Mouse (Mus musculus): Measurements from ENCODE around the gene Alyref. TPM values are rescaled to one million over a fixed set of nuclear protein-coding genes. Genes with fewer than 3 reads are reported as not detected.
"Not testable (repeated sequence)": the region's sequence is repeated elsewhere in the genome, so short reads cannot be mapped to it uniquely, and the experiment has no call there.

Alyref gene
- total RNA-seq, 2 experiments from 2014 or later, result 60.5 to 70.0 TPM

DNA sequence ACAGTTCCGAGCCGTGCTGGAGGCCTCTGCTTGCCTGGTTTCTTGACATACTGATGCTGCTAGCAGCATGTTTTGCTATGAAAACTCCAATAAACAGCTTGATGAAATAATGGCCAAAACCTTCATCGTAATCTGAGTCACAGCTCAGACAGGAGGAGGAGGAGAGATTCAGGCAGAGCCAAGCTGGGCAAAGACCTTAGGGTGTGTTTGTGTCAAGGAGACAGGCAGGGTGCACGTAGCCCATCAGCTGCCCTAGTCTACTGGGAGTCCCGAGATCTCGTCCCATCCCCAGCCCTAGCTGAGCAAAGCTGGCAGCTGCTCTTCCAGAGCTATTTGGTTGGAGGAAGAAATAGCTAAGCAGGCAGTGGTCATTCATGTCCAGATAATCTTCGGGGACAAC, 7.5 kb upstream of the Alyref start:
- DNase-seq (ENCODE audit: low spot score in 2 of 2), result no peak

GRCm38 (mm10) chr11:120603545-120603944, 5.4 kb upstream of the Alyref start:
- no peak for DNase-seq (ENCODE audit: low spot score in 2 of 2)

- no peak for DNase-seq (ENCODE audit: low spot score in 2 of 2)
Measured at GRCm38 (mm10) chr11:120600716-120601115, 2.6 kb upstream of the Alyref start.

GRCm38 (mm10) chr11:120598990-120599549, 905 bp upstream of the Alyref start:
- no peak for DNase-seq (ENCODE audit: low spot score in 2 of 2)

DNA sequence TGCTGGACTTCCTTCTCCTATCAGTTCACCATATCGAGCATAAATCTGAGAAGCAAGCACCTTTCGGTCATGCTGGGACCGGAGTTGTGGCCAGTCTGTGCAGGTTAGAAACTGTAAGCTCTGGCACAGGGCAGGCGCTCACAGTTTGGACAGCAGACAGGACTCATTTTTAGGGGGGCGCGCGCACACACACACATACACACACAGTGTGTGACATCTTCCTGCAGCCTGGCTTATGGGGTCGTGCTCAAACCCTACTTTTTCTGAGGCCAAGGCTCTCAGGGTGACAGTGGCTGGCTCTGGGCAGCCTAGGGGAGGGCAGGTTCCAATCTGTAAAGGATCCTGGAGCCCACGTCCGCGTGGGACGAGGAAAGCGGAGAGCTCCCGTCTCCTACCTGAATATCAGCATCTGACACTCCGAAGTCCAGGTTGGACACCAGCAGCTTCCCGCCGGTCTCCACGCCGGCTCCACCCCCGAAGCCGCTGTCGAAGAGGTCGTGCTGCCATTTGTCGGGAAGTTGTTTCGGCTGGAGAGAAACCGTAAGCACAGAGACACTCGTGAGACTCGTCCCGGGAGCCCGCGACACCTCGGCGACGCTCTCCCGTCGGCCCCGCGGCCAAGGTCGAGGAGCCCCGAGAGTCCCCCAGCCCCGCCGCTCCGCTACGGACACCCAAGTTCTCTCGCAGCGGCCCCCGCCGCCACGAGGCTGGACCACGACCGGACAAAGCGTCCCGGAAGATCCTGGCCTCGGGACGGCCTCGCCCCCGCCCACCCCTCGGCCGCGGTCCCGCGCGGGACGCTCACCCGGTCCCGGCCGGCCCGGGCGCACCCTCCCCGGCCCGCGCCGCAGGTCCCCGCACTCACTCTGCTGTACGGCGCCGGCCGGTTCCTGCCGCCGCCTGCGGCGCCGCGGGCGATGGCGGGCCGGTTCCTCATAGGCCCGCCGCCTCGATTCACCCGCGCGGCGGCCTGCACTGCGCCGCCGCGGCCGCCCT, 627 bp downstream of the Alyref start:
- no peak for DNase-seq (ENCODE audit: low spot score in 2 of 2)

- DNase-seq (ENCODE audit: low spot score in 2 of 2), result no peak
Measured at GRCm38 (mm10) chr11:120588531-120588930, 9.6 kb downstream of the Alyref start.

DNA sequence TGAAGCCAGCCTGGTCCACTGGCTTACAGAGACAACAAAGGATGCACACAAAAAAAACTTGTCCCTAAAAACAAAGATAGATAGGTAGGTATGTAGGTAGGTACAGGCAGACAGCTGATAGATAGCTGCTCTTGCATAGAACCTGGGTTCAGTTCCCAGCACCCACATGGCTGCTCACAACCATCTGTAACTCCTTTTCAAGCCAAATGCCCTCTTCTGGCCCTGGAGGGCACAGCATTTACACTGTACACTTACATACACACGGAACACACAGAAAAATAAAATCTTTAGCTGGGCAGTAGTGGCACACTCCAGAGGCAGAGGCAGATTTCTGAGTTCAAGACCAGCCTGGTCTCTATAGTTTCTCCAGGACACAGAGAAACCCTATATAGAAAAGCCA, 14.2 kb downstream of the Alyref start:
- no peak for DNase-seq (ENCODE audit: low spot score in 2 of 2)

GRCm38 (mm10) chr11:120582982-120583293, 15.2 kb downstream of the Alyref start:
- DNase-seq (ENCODE audit: low spot score in 2 of 2), result not testable (repeated sequence)

DNA sequence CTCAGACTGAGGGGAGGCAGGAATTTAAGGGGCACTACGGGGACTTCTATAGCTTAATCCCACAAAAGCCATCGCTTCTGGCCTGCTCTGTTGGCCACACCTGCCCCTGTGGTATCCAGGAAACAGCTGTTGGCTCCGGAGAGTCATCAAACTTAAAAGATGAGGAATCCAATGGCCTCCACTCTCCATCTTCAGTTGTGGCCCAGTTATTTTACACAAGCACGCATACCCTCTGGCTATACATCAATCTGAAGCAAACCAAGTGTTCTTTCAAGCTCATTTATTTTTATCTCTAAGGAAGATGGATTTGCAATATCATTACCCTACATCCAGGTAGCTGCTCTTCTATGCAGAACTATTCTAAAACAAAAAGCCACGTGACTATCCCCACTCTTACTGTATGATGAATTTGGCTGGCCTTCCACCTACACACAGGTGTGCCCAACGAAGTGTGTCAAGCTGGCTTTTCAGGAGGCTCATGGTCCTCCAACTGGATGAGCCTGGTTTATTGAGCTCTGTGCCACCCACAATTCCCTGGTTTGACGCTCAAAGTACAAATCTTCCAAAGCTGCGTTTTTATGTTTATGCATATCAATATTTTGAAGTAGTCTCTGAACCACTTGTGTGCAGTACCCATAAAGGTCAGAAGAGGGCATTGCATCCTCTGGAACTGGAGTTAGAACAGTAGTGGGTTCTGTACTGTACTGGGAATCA, 15.7 kb downstream of the Alyref start:
- DNase-seq (ENCODE audit: low spot score in 2 of 2), result peak in 1 of 2 experiments; percentile 33

DNA sequence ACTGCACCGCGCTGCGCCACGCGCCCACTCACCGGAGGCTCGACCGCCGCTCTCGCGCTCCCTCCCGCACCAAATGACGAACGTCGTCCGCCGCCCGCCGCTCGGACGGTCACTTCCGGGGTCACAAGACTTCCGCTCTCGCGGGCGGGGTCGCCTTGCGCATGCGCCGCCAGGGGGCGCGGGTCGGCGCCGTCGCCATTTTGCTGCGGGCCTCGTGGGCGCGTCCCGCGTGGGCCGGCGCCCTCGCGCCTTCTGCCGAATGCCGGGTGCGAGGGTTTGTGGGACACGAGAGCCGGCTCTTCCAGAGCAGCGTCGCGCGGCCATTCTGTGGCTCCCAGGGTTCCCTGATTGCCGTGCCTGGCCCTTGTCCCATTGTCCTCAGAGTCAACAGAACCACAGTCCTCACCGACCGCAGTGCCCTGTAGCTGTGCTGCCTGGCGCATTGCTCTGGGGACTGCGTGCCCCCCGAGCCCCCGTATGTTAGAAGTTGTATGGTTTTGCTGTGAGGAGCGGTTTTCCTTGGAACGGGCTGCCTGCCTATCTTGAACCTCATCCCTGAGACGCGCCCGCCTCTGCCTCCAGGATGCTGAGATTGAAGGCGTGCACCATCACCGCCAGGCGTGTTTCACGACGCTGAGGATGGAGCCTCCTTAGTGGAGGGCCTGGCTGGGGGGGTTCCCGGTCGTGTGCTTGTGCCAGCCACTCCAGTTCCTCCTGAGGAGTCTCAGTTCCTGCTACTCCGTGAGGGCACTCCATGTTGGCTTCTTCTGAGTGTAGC, 16.5 kb downstream of the Alyref start, which contains the start of gene Arhgdia:
TSS of gene Arhgdia (minus strand) at position 135 of the 778 bp plus-strand sequence.
- peak; percentile 85 to 91 for DNase-seq (ENCODE audit: low spot score in 2 of 2)

GRCm38 (mm10) chr11:120580871-120581331, 17.3 kb downstream of the Alyref start:
- DNase-seq (ENCODE audit: low spot score in 2 of 2), result peak in 1 of 2 experiments; percentile 39

DNA sequence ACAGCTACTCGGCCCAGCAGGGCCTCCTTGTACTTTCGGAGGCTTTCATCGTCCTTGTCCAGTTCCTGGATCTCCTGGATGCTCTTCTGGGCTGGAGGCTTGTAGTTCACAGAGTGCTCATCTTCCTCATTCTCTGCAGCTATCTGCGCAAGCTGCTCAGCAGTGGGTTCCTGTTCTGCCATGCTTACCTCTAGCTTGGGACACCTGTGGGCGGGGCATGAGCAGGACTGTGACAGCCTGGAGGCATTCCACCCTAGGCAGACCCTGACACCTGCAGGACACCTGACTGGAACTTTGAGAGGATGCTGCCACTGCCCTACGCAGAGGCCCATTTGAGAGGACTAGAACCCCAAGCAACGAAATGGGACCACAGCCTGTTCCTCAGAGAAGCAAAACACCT, 18.0 kb downstream of the Alyref start:
- no peak for DNase-seq (ENCODE audit: low spot score in 2 of 2)

DNA sequence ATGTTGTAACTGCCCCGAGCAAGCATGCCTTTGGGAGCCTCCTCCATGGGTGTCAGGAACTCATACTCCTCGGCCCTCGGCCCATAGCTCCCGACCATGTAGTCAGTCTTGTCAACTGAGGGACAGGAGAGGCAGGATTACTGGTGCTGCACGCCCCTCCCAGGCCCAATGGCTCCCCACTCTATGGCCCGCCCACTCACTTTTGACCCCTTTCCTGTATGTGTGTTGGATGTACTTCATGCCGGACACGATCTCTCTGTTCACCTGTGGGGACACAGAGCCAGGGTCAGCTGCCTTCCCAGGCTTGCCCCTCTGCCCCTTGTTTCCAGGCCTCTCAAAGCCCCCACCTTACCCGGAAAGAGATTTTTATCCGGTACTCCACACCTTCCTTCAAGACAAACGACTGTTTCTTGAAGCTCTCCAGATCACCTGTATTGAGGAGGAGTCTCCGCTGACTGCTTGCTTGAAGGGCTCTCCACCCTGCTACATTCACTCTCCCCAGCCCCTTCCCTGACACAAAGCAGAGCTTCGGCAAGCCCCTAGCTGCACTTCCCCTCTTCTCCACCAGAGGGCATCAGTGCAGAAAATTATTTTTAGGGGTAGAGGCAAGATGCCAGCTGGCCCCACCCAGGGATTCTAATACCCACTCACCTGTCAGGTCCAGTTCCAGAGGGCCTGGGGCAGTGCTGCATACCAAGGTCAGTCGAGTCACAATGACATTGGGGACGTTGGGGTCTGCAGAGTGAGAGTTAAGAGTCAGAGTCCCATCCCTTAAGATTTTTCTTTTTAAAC, 18.7 kb downstream of the Alyref start:
- DNase-seq (ENCODE audit: low spot score in 2 of 2), result peak in 1 of 2 experiments; percentile 78

GRCm38 (mm10) chr11:120578694-120579243, 19.4 kb downstream of the Alyref start:
- DNase-seq (ENCODE audit: low spot score in 2 of 2), result no peak

DNA sequence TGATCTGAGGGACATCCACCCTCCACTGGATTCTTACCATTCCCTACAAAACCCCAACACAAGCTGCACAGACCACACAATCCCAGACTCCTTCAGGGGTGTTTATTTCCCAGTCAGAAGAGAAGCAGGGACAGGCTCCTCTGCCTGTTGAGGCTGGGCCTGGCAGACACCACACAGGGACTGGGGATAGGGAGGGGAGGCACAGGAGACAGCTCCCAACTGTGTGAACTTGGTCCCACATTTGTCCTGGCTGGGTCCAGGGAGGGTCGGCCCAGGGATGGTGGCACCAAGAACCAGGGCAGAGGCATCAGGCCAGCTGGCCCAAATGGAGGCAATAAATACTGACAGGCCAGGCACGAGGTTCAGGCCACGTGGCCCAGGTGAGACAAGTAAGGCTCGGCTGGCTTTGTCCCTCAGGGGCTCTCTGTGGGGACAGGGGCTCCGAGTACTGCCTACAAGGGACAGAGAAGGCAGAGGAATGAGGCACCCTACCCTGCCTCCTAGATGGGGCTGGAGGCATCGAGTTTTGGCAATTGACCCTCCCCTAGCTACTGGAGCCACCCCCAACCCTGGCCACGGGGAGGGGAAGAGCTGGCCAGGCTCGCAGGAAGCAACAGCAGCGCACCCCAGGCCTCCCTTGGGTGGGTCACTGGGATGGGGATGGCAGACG, 20.0 kb downstream of the Alyref start:
- DNase-seq (ENCODE audit: low spot score in 2 of 2), result no peak

DNA sequence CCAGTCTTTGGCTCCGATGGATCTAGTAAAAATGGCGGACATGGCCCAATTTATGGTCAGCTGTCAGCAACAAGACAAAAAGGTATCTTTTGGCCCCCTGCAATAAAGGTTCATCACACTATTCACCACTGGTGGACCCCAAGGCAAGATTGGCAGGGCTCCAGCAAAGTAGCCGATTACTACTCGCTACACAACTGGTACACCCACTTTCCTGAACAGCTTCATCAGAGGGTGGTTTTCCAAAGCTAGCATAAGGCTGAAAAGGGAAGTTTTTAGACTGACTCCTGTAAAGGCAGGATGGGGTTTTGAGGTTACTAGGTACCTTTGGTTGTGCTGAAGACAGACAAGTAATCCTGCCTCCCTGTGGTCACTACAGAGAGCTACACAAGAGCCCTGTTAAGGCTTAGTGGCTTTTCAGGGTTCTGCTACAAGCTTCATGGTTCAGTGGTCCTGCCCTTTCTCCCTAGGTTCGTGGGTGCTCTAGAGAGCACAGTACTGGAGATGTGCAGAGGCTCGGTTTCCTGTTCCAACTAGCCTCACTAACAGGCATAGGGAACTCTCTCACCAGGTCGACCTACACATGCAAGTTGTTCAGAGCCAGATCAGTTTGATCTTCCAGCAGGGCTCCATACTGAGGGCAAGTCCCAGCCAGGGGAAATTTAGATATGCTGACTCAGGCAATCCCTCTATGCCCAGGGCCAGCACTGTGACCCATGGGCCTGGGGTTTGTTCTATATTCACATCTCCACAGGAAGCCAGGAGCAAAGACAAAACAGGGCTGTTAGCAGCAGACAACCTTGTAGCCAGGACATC, 20.7 kb downstream of the Alyref start:
- DNase-seq (ENCODE audit: low spot score in 2 of 2), result peak in 1 of 2 experiments; percentile 14

DNA sequence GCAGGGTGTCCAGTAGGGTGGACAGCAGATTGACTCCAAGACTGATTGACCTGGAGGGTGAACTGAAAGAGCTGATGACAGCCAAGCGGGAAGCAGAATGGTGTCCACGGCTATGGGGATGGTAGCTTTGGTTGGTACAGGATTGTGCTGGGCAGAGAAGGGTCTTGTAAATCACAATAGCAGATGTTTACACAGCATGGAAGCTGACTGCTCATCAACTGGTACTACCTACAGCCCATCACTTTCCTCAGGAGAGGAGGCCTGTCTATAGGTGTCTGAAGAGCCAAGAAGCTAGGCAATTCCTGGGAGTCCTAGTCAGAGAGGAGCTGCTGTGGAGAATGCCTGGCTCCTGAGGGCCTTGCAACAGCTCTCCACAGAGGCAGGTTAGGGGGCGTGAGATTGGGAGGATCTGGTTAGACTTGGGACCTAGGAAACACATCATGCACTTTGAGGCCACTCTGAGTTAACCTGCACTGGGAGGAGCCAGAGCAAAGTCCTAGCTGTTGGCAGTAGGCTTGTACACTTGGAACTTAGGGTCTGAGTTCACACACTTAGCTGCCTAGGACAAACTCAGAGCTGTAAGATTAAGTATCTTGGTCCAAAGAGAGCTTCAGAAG, 21.7 kb downstream of the Alyref start:
- no peak for DNase-seq (ENCODE audit: low spot score in 2 of 2)

DNA sequence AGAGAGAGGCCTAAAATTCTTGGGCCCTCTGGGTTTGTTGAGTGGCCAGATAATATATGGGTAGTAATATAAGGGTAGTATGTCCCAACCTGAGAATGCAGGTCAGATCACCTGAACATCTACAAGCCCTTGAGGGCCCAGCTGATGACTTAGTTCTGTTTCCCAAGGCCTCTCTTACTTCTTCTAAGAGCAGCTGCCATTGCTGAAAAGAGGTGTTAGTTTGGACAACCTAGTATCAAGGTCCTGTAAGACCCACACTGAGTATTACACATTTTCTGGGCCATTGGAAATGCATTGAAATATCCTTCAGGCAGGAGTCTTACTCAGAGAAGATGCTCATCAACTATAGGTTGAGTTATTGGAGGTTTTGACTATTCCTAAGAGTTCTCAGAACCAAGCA, 22.2 kb downstream of the Alyref start:
- no peak for DNase-seq (ENCODE audit: low spot score in 2 of 2)
